Mouse (Mus musculus) heart, adult 9 months (tissue): ENCODE measurements at regions not wholly inside any gene's neighbourhood (a gene's known extent, or its start where the extent isn't known, plus 50 kb on each side); places are given as distances from the start of the nearest gene placed in this dataset.
"Not testable (repeated sequence)": the region's sequence is repeated elsewhere in the genome, so short reads cannot be mapped to it uniquely, and the experiment has no call there.

ENCODE experiments used
- DNase-seq, 2 experiments: peaks; one replicate each; pipeline ENCODE4 v3.0.0; 2022; ENCODE audit warnings: low spot score in 2 of 2

GRCm38 (mm10) chr13:111309848-111310692 is 55.3 kb downstream of the Actbl2 start:
- DNase-seq, result no peak

GRCm38 (mm10) chr13:111310693-111311045 is 55.9 kb downstream of the Actbl2 start:
- DNase-seq, result no peak

- DNase-seq, result not testable (repeated sequence)
Observed at GRCm38 (mm10) chr13:111313506-111313905, 58.7 kb downstream of the Actbl2 start.

GRCm38 (mm10) chr13:111317876-111318275 is 63.1 kb downstream of the Actbl2 start:
- DNase-seq, result not testable (repeated sequence)

GRCm38 (mm10) chr13:111323206-111323605 is 68.4 kb downstream of the Actbl2 start:
- DNase-seq, result no peak

- DNase-seq, result no peak
Observed at GRCm38 (mm10) chr13:111326096-111326665, 71.4 kb downstream of the Actbl2 start.

GRCm38 (mm10) chr13:111333035-111333434 is 78.2 kb downstream of the Actbl2 start:
- DNase-seq, result no peak

GRCm38 (mm10) chr13:111333851-111334250 is 79.0 kb downstream of the Actbl2 start:
- no peak for DNase-seq

- DNase-seq, result no peak
Observed at GRCm38 (mm10) chr13:111334258-111335052, 79.6 kb downstream of the Actbl2 start.

GRCm38 (mm10) chr13:111344981-111345380 is 90.2 kb downstream of the Actbl2 start:
- DNase-seq, result no peak

- DNase-seq, result no peak
Observed at GRCm38 (mm10) chr13:111345486-111346440, 91.0 kb downstream of the Actbl2 start.

GRCm38 (mm10) chr13:111356520-111357456 is 102.0 kb downstream of the Actbl2 start:
- DNase-seq, result no peak

- DNase-seq, result no peak
Observed at GRCm38 (mm10) chr13:111361456-111361855, 106.6 kb downstream of the Actbl2 start.

- DNase-seq, result no peak
Observed at GRCm38 (mm10) chr13:111363176-111363739, 108.4 kb downstream of the Actbl2 start.

- DNase-seq, result no peak
Observed at GRCm38 (mm10) chr13:111366871-111367270, 112.1 kb downstream of the Actbl2 start.

- DNase-seq, result no peak
Observed at GRCm38 (mm10) chr13:111367620-111368019, 112.8 kb downstream of the Actbl2 start.

- no peak for DNase-seq
Observed at GRCm38 (mm10) chr13:111369916-111370315, 115.1 kb downstream of the Actbl2 start.

- peak in 1 of 2 experiments; percentile 5 for DNase-seq
Observed at GRCm38 (mm10) chr13:111373281-111373680, 116.6 kb downstream of the Gpbp1 start.

GRCm38 (mm10) chr13:111373801-111374200 is 116.1 kb downstream of the Gpbp1 start:
- peak in 1 of 2 experiments; percentile 4 for DNase-seq
